Mouse (Mus musculus) heart, adult 2 months (tissue): Measurements from ENCODE around the gene Psen1. TPM values are rescaled to one million over a fixed set of nuclear protein-coding genes. Genes with fewer than 3 reads are reported as not detected.

Experiments
- DNase-seq, 2 experiments: peaks; one replicate each; pipeline ENCODE4 v3.0.0; 2021
- H3K27ac ChIP-seq: fragments of 200-600 bp; 2 replicates; pipeline ENCODE4 v1.8.1; 2022
- H3K27me3 ChIP-seq: fragments of 200-500 bp; 2 replicates; pipeline ENCODE4 v1.6.1; 2012; ENCODE audit warnings: mild to moderate bottlenecking, low read length, inconsistent platforms, mixed read lengths; ENCODE audit not compliant: control insufficient read depth, insufficient read depth
- H3K36me3 ChIP-seq: fragments of 200-500 bp; 2 replicates; pipeline ENCODE4 v1.6.1; 2012; ENCODE audit warnings: low read length, inconsistent platforms; ENCODE audit not compliant: control insufficient read depth, insufficient read depth
- H3K4me1 ChIP-seq: fragments of 200-500 bp; 2 replicates; pipeline ENCODE4 v1.6.1; 2011; ENCODE audit warnings: low read length; ENCODE audit not compliant: control insufficient read depth, insufficient read depth
- H3K4me3 ChIP-seq: fragments of 200-600 bp; 2 replicates; pipeline ENCODE4 v1.8.1; 2022
- H3K79me2 ChIP-seq: fragments of 200-500 bp; replicated peaks from 2 replicates; pipeline ENCODE4 v1.6.1; 2012; ENCODE audit warnings: mild to moderate bottlenecking, inconsistent platforms, low read length, moderate library complexity, mixed read lengths; ENCODE audit not compliant: control insufficient read depth, insufficient read depth
- H3K9ac ChIP-seq: fragments of 200-500 bp; 2 replicates; pipeline ENCODE4 v1.6.1; 2012; ENCODE audit warnings: low read depth, mild to moderate bottlenecking, control low read depth, inconsistent platforms, low read length, mixed read lengths
- CTCF ChIP-seq: fragments of 200-600 bp; IDR thresholded peaks from 2 replicates; pipeline ENCODE4 v1.8.1; 2022; ENCODE audit warnings: antibody characterized with exemption, mild to moderate bottlenecking, moderate library complexity
- EP300 ChIP-seq: fragments of 200-500 bp; IDR thresholded peaks from 2 replicates; pipeline ENCODE4 v1.6.1; 2011; ENCODE audit warnings: low read depth, low read length, control low read depth; ENCODE audit not compliant: insufficient read depth
- POLR2A ChIP-seq: fragments of 200-500 bp; IDR thresholded peaks from 2 replicates; pipeline ENCODE4 v1.6.1; 2011; ENCODE audit warnings: mild to moderate bottlenecking, low read depth, low read length, control low read depth; ENCODE audit not compliant: insufficient read depth
- WGBS: fragments of 180-500 bp; shearing (Covaris S2); methylation state at CpG from one replicate; pipeline ENCODE4 v1.1.7; 2018; 5-methylcytosine and 5-hydroxymethylcytosine counted together
- intact Hi-C: fragments of 180-260 bp; cut with DNase I; formaldehyde crosslinking; loops from one replicate; pipeline ENCODE4 v1.15.1; 2025
- polyA plus RNA-seq: library from polyadenylated mRNA; depleted of rRNA; stranded (reverse); fragments of >200 nt; gene quantifications from 2 replicates; pipeline ENCODE4 v1.2.3, GENCODE M21; 2012
- total RNA-seq, 2 experiments: library from RNA; stranded (reverse); gene quantifications; 2 replicates each; pipeline ENCODE4 v1.2.3; 2021

Psen1 gene
- total and polyA plus RNA-seq, 3 experiments, result 16.8 to 38.0 (median 35.1) TPM

- 34% methylated on average over 10 of the region's 10 CpGs for WGBS
- no peak for TF ChIP-seq CTCF
- peak; percentile 51; the same call in 1 of the 2 replicates for TF ChIP-seq POLR2A
- TF ChIP-seq EP300, result peak; percentile 53; the same call in 1 of the 2 replicates
- H3K79me2 ChIP-seq, result no peaks in the 10 kb centered on the region
- intact Hi-C loops, result loop anchor here (2.0 kb wide), 1 partner anchor 37 kb away; no protein-coding TSS in a partner anchor
- no peak overlapping the region for H3K9ac ChIP-seq
- H3K27me3 ChIP-seq, result no peaks in the 10 kb centered on the region
- no peak overlapping the region for H3K4me3 ChIP-seq
- H3K27ac ChIP-seq, result peak overlapping the region; percentile 65
- H3K36me3 ChIP-seq, result peaks cover 4% of the 10 kb centered on the region
- DNase-seq, result peak; percentile 37 to 39
- peaks cover 16% of the 10 kb centered on the region for H3K4me1 ChIP-seq
These were observed 46.1 kb downstream of the Psen1 start for GRCm38 (mm10) chr12:83734047-83734446.

GRCm38 (mm10) chr12:83736236-83736635 lies 48.3 kb downstream of the Psen1 start:
- TF ChIP-seq EP300, result no peak
- TF ChIP-seq POLR2A, result no peak
- no peak for TF ChIP-seq CTCF
- Histone ChIP-seq H3K27ac (peak overlapping the region; percentile 20), H3K79me2 (no peaks in the 10 kb centered on the region), H3K27me3 (no peaks in the 10 kb centered on the region), H3K9ac (no peak overlapping the region), H3K4me3 (no peak overlapping the region), H3K4me1 (peaks cover 16% of the 10 kb centered on the region), H3K36me3 (peaks cover 4% of the 10 kb centered on the region)
- DNase-seq, result no peak
- intact Hi-C loops, result no loop called here
- WGBS, result 40% methylated on average over 8 of the region's 8 CpGs

- TF ChIP-seq CTCF (no peak), EP300 (no peak), POLR2A (no peak)
- 85% methylated on average over 1 of the region's 1 CpGs for WGBS
- intact Hi-C loops, result no loop called here
- Histone ChIP-seq H3K9ac (no peak overlapping the region), H3K4me1 (peaks cover 14% of the 10 kb centered on the region), H3K27ac (no peak overlapping the region), H3K36me3 (peaks cover 4% of the 10 kb centered on the region), H3K27me3 (no peaks in the 10 kb centered on the region), H3K79me2 (no peaks in the 10 kb centered on the region), H3K4me3 (no peak overlapping the region)
- no peak for DNase-seq
These were observed 50.7 kb downstream of the Psen1 start for GRCm38 (mm10) chr12:83738651-83739050.

GRCm38 (mm10) chr12:83741722-83742121 lies 53.8 kb downstream of the Psen1 start:
- no peak overlapping the region for H3K27ac ChIP-seq
- no peak for TF ChIP-seq CTCF
- TF ChIP-seq EP300, result no peak
- TF ChIP-seq POLR2A, result no peak
- peaks cover 3% of the 10 kb centered on the region; the same call in 1 of the 2 replicates for H3K36me3 ChIP-seq
- WGBS, result 83% methylated on average over 5 of the region's 5 CpGs
- peaks cover 4% of the 10 kb centered on the region for H3K4me1 ChIP-seq
- DNase-seq, result no peak
- intact Hi-C loops, result no loop called here
- H3K9ac ChIP-seq, result no peak overlapping the region
- no peaks in the 10 kb centered on the region for H3K79me2 ChIP-seq
- H3K27me3 ChIP-seq, result no peaks in the 10 kb centered on the region
- H3K4me3 ChIP-seq, result no peak overlapping the region

GRCm38 (mm10) chr12:83742834-83743233 lies 54.9 kb downstream of the Psen1 start:
- H3K9ac ChIP-seq, result no peak overlapping the region
- H3K36me3 ChIP-seq, result no peaks in the 10 kb centered on the region
- no peak for DNase-seq
- 27% methylated on average over 4 of the region's 4 CpGs for WGBS
- intact Hi-C loops, result no loop called here
- H3K4me3 ChIP-seq, result no peak overlapping the region
- no peaks in the 10 kb centered on the region; the same call in 1 of the 2 replicates for H3K4me1 ChIP-seq
- no peaks in the 10 kb centered on the region for H3K27me3 ChIP-seq
- H3K27ac ChIP-seq, result no peak overlapping the region
- TF ChIP-seq CTCF, result no peak
- no peaks in the 10 kb centered on the region for H3K79me2 ChIP-seq

- Histone ChIP-seq H3K4me1 (no peaks in the 10 kb centered on the region; the same call in 1 of the 2 replicates), H3K27ac (no peak overlapping the region), H3K79me2 (no peaks in the 10 kb centered on the region), H3K9ac (no peak overlapping the region), H3K27me3 (no peaks in the 10 kb centered on the region), H3K4me3 (no peak overlapping the region), H3K36me3 (no peaks in the 10 kb centered on the region)
- WGBS, result 65% methylated on average over 3 of the region's 3 CpGs
- intact Hi-C loops, result no loop called here
- no peak for TF ChIP-seq EP300
- no peak for TF ChIP-seq POLR2A
- no peak for TF ChIP-seq CTCF
- DNase-seq, result no peak
These were observed 55.8 kb downstream of the Psen1 start for GRCm38 (mm10) chr12:83743712-83744111.
